Mouse (Mus musculus): ENCODE measurements at regions not wholly inside any gene's neighbourhood (a gene's known extent, or its start where the extent isn't known, plus 50 kb on each side); places are given as distances from the start of the nearest gene placed in this dataset.

DNA sequence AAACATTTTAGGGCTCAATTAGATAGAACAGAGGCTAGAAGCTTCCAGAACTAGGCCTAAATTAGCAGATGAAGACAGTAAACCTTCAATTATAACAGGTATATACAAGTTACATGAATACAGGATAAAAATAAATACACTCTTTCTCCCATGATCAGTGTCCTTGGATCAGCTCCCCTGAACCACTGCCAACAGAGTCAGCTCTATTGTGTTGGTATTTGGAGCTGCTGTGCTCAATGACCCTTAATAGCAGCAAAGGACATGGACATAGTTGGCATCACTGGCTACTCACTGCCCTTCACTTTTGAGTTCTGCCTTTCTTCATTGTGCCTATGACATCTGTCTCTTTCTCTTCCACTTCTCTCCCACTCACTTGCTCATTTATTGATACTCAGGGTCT, 639.1 kb upstream of the 4921530L21Rik start:
- no peak for DNase-seq (ENCODE audit: low spot score)

DNA sequence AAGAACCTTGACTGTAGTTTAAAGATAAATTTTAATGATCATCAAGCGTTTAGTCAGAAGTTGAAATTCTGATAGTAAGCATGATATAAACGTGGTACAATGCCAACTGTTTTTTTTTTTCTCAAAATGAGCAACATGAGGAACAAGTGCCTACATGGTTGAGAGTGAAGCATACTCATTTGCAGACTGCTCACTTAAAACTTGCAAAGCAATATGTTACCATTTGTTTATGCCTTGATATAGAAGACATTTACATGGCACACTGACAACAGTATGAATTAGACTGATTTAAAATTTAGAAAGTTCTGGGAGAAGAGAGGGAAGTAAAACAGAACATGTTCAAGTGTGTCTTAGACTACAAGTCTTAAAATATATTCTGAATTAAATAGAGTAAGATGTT, 632.2 kb upstream of the 4921530L21Rik start:
- no peak for DNase-seq (ENCODE audit: low spot score)

GRCm38 (mm10) chr14:95256110-95256509, 624.9 kb upstream of the 4921530L21Rik start:
- peak; percentile 4 for DNase-seq (ENCODE audit: low spot score)

DNA sequence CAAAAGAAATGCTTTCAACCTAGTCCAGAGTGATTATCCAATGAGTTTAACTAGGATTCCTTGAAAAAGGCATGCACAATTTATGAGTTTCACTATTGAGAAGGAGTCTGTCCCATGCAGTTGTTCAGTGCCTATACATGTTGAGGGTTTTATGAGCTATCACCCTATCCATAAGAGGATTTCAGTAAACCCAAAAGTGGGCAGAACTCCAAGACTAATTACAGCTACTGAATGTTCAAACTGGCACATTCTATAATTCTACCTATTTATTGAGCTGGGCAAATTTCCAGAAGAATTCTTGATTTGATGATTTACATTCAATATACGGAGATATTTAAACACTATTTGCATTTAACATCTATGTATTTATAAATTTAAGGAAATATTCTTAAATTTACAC, 599.6 kb upstream of the 4921530L21Rik start:
- no peak for DNase-seq (ENCODE audit: low spot score)

DNA sequence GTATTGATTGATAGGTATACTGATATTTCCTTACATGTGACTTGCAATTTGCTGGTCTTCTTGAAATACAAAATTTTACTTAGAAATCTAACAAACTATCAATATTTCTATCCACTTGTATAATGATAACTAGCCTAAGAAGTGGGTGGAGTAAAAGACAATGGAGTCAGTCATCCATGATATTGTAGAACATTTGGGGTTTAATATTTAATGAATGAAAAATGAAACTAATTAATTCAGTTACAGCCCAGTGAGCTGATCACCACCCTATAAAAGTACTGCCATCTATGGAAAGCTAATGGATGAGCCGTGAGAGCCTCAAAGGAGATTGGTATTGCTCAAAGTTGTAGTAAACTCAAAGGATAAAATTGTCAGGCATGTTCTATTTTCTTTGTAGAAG, 599.0 kb upstream of the 4921530L21Rik start:
- no peak for DNase-seq (ENCODE audit: low spot score)

- DNase-seq (ENCODE audit: low spot score) = no peak
These were observed 566.7 kb upstream of the 4921530L21Rik start for GRCm38 (mm10) chr14:95314134-95314924.

DNA sequence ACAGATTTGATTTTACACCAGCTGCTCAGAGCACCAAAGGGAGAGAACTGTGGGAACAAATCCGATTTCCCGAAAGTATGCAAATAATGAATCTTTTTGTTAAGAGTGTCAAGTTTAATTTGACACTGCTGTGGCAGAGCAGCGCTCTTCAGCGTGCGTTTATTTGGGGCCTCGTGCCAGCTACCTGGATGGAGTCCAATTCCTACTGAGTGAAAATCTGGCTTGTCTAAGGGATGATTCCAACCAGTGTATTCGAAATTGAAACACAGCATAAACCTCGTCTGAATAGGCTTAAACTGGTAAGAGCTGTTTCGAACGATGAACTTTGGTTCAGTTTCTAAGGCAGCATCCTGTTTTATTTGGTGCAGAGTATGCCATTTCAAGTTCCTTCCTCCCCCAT, 524.1 kb upstream of the 4921530L21Rik start:
- DNase-seq (ENCODE audit: low spot score) = no peak
